Mouse (Mus musculus) small intestine, adult 2 months (tissue): ENCODE data around the gene Gm10271. TPM values are rescaled to one million over a fixed set of nuclear protein-coding genes. Genes with fewer than 3 reads are reported as not detected.

ENCODE experiments used
- H3K27ac ChIP-seq: fragments of 200-500 bp; 2 replicates; pipeline ENCODE4 v1.5.1; 2012; ENCODE audit warnings: low read depth, low read length, control low read depth, inconsistent platforms; ENCODE audit not compliant: insufficient read depth
- H3K27me3 ChIP-seq: fragments of 200-500 bp; 2 replicates; pipeline ENCODE4 v1.6.1; 2012; ENCODE audit warnings: mild to moderate bottlenecking, moderate library complexity, low read length, inconsistent platforms; ENCODE audit not compliant: control insufficient read depth, insufficient read depth
- H3K36me3 ChIP-seq: fragments of 200-500 bp; 2 replicates; pipeline ENCODE4 v1.6.1; 2012; ENCODE audit warnings: mild to moderate bottlenecking, low read length, control low read depth, inconsistent platforms; ENCODE audit not compliant: control insufficient read depth, insufficient read depth
- H3K4me1 ChIP-seq: fragments of 200-500 bp; 2 replicates; pipeline ENCODE4 v1.6.1; 2012; ENCODE audit warnings: low read length, inconsistent platforms, mixed read lengths; ENCODE audit not compliant: control insufficient read depth, insufficient read depth, insufficient read length
- H3K4me3 ChIP-seq: fragments of 200-500 bp; 2 replicates; pipeline ENCODE4 v1.5.1; 2012; ENCODE audit warnings: low read depth, mild to moderate bottlenecking, control low read depth, inconsistent platforms, low read length, moderate library complexity
- CTCF ChIP-seq: fragments of 200-500 bp; IDR thresholded peaks from 2 replicates; pipeline ENCODE4 v1.5.1; 2012; ENCODE audit warnings: low read depth, mild to moderate bottlenecking, control low read depth, inconsistent platforms, low read length, moderate library complexity, mixed read lengths; ENCODE audit not compliant: insufficient replicate concordance, insufficient read length; ENCODE audit errors: extremely low read depth
- POLR2A ChIP-seq: fragments of 200-500 bp; IDR thresholded peaks from 2 replicates; pipeline ENCODE4 v1.6.1; 2012; ENCODE audit warnings: low read depth, mild to moderate bottlenecking, control low read depth, inconsistent platforms, low read length, moderate library complexity
- WGBS: fragments of 180-500 bp; shearing (Covaris S2); methylation state at CpG from one replicate; pipeline ENCODE4 v1.1.7; 2018; 5-methylcytosine and 5-hydroxymethylcytosine counted together
- polyA plus RNA-seq: library from polyadenylated mRNA; depleted of rRNA; stranded (reverse); fragments of >200 nt; gene quantifications from 2 replicates; pipeline ENCODE4 v1.2.3, GENCODE M21; 2012; rRNA removed

Gene Gm10271
- polyA plus RNA-seq, 1 experiment: not detected

DNA sequence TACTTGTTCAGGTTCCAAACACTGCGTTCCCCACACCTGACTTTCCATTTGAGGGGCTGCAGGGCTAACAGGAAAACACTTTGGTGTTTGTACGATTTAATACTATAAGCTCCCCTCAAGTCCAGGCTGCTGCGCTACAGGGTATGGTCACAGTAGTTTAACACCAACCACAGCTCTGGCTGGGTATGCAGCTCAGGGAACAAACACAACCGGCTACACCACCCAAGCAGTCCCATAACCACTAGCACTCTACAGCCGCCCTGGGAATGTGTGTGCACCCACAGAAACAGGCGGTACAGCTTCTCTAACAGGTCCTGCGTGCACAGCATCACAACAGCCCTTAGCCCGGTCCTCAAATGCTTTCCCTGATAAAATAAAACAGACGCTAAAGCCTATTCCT lies 59.6 kb downstream of the Gm10271 start:
- 91% methylated on average over 9 of the region's 9 CpGs for WGBS
- no peaks in the 10 kb centered on the region for H3K4me1 ChIP-seq
- TF ChIP-seq POLR2A (no peak), CTCF (no peak)
- no peaks in the 10 kb centered on the region for H3K27me3 ChIP-seq
- H3K27ac ChIP-seq: no peak overlapping the region
- peaks cover 67% of the 10 kb centered on the region for H3K36me3 ChIP-seq
- no peak overlapping the region for H3K4me3 ChIP-seq

DNA sequence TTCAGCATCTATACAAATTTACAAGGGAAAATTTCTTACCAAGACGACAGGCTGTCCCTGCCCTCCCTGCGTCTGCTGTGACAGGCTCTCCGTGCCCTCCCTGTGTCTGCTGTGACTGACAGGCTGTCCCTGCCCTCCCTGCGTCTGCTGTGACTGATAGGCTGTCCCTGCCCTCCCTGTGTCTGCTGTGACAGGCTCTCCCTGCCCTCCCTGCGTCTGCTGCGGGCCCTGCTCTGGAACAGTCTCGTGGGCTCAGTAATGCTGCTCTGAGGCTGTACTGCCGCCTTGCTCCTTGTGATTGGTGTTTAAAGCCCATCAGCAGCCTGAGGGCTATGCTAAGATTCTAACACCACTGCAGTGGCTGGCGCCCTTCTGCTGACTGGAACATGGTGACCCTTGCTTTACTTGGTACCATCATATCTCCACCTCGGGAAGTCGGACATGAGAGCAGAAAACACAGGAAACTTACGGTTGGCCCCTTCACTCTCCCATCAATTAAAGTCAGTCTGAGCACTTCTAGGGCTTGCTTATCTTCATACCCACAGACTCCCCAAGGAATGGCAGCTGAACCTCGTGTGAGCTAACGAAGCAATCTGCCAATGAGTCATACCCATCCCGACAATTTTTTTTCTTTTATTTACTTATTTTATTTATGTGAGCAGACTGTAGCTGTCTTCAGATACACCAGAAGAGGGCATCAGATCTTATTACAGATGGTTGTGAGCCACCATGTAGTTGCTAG lies 63.3 kb downstream of the Gm10271 start:
- Histone ChIP-seq H3K4me3 (no peak overlapping the region), H3K36me3 (peaks cover 69% of the 10 kb centered on the region), H3K4me1 (peaks cover 3% of the 10 kb centered on the region; the same call in 1 of the 2 replicates), H3K27me3 (no peaks in the 10 kb centered on the region), H3K27ac (no peak overlapping the region)
- WGBS: 79% methylated on average over 15 of the region's 15 CpGs
- no peak for TF ChIP-seq CTCF

Other genes with a start within 250 kb of the Gm10271 start
- gene Myrfl, start 75.7 kb downstream of the Gm10271 start, polyA plus RNA-seq: 5.1 and 22.8 TPM in 2 replicates
- 134 and 169 TPM in 2 replicates for gene Rab3ip, start 21.8 kb downstream of the Gm10271 start, polyA plus RNA-seq
- 0.08 TPM in 1 of 2 replicates, not detected in the other for gene Best3, start 13.7 kb upstream of the Gm10271 start, polyA plus RNA-seq
- gene Lrrc10, start 72.7 kb upstream of the Gm10271 start, polyA plus RNA-seq: not detected in 2 replicates
- 20.6 and 37.3 TPM in 2 replicates for gene Cct2, start 91.2 kb upstream of the Gm10271 start, polyA plus RNA-seq
- 2.4 and 4.4 TPM in 2 replicates for gene Frs2, start 175.9 kb upstream of the Gm10271 start, polyA plus RNA-seq